Mouse (Mus musculus) embryonic facial prominence, embryonic 10.5 days (tissue): ENCODE results near the gene Pnmal2. TPM values are rescaled to one million over a fixed set of nuclear protein-coding genes. Genes with fewer than 3 reads are reported as not detected.

Experiments used
- polyA plus RNA-seq: library from polyadenylated mRNA; unstranded; fragments of >200 nt; fragmentation: Nextera tagmentation; extraction: Ambion mirVana; gene quantifications from 2 replicates; pipeline ENCODE4 v1.2.1, GENCODE M21; 2016

Gene Pnmal2
- polyA plus RNA-seq, 1 experiment from 2014 or later: 4.6 TPM

Other genes starting within 250 kb of the Pnmal2 start
- gene Ceacam9, start 222.8 kb upstream of the Pnmal2 start, polyA plus RNA-seq: not detected in 2 replicates
- 250 and 256 TPM in 2 replicates for gene Ap2s1, start 206.3 kb upstream of the Pnmal2 start, polyA plus RNA-seq
- gene Slc1a5, start 163.3 kb upstream of the Pnmal2 start, polyA plus RNA-seq: 37.3 and 40.5 TPM in 2 replicates
- 129 and 131 TPM in 2 replicates for gene Strn4, start 128.8 kb upstream of the Pnmal2 start, polyA plus RNA-seq
- gene Fkrp, start 128.0 kb upstream of the Pnmal2 start, polyA plus RNA-seq: 26.1 and 28.5 TPM in 2 replicates
- gene Prkd2, start 101.8 kb upstream of the Pnmal2 start, polyA plus RNA-seq: 12.9 and 13.1 TPM in 2 replicates
- gene Dact3, start 69.4 kb upstream of the Pnmal2 start, polyA plus RNA-seq: 5.5 and 6.0 TPM in 2 replicates
- 14.7 and 20.3 TPM in 2 replicates for gene Gng8, start 52.9 kb upstream of the Pnmal2 start, polyA plus RNA-seq
- gene Ptgir, start 38.2 kb upstream of the Pnmal2 start, polyA plus RNA-seq: 0.52 and 0.64 TPM in 2 replicates
- 121 and 126 TPM in 2 replicates for gene Calm3, start 20.6 kb upstream of the Pnmal2 start, polyA plus RNA-seq
- gene Pnmal1, start 15.0 kb downstream of the Pnmal2 start, polyA plus RNA-seq: 3.4 and 4.0 TPM in 2 replicates
- 0.59 and 0.86 TPM in 2 replicates for gene Gm42372, start 38.4 kb downstream of the Pnmal2 start, polyA plus RNA-seq
- 10.5 and 11.9 TPM in 2 replicates for gene Ccdc8, start 48.0 kb downstream of the Pnmal2 start, polyA plus RNA-seq
- 138 and 146 TPM in 2 replicates for gene Ppp5c, start 83.2 kb downstream of the Pnmal2 start, polyA plus RNA-seq
- gene Hif3a, start 117.7 kb downstream of the Pnmal2 start, polyA plus RNA-seq: 5.6 and 5.7 TPM in 2 replicates
- 0.09 and 0.10 TPM in 2 replicates for gene Psg16, start 129.4 kb downstream of the Pnmal2 start, polyA plus RNA-seq
- not detected in 2 replicates for gene Ceacam3, start 205.6 kb downstream of the Pnmal2 start, polyA plus RNA-seq